Mouse (Mus musculus) brain, embryonic 14.5 days (tissue): ENCODE data around the gene Rdh7. TPM values are rescaled to one million over a fixed set of nuclear protein-coding genes. Genes with fewer than 3 reads are reported as not detected.
"Not testable (repeated sequence)": the region's sequence is repeated elsewhere in the genome, so short reads cannot be mapped to it uniquely, and the experiment has no call there.

Experiments used
- DNase-seq: peaks from one replicate; pipeline ENCODE4 v3.0.0-alpha.2; 2011; ENCODE audit warnings: low read depth
- CTCF ChIP-seq: fragments of 200-500 bp; IDR thresholded peaks from 2 replicates; pipeline ENCODE4 v1.5.1; 2012; ENCODE audit warnings: inconsistent platforms, mild to moderate bottlenecking, moderate library complexity, borderline replicate concordance; ENCODE audit not compliant: insufficient read depth, insufficient read length; ENCODE audit errors: extremely low read depth
- POLR2A ChIP-seq: fragments of 200-500 bp; IDR thresholded peaks from 2 replicates; pipeline ENCODE4 v1.6.1; 2012; ENCODE audit warnings: mild to moderate bottlenecking, inconsistent platforms, borderline replicate concordance; ENCODE audit not compliant: poor library complexity, insufficient read depth, insufficient read length, severe bottlenecking; ENCODE audit errors: extremely low read depth
- polyA plus RNA-seq: library from polyadenylated mRNA; depleted of rRNA; stranded (reverse); fragments of >200 nt; gene quantifications from 2 replicates; pipeline ENCODE4 v1.2.3, GENCODE M21; 2012

Rdh7 gene
- polyA plus RNA-seq, 1 experiment: not detected

DNA sequence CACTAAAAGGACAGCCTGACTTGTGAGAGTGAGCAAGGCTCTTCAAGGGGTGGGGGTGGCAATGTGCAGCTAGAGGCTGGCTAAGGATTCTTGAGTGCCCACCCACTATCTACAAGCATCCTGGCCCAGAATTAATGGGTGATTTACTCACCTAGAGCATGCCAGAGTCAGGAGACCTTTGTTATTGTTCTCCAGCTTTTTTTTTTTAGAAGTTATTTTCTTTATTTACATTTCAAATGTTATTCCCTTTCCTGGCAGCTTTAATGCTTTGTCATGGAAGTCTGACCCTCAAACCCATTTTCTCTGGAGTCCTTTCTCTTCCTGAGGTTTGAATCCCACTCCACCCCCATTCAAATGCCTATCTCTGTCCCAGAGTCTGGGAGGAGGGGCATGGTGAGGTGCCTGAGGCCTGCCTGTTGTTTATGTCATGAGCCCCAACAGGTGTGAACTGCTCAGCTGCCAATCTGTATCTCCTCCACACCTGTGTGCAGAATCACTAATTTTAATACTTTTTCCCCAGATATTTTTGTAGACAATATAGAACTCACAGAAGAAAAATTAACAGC is 18.9 kb upstream of the Rdh7 start:
- no peak for DNase-seq
- TF ChIP-seq CTCF (no peak), POLR2A (no peak)

DNA sequence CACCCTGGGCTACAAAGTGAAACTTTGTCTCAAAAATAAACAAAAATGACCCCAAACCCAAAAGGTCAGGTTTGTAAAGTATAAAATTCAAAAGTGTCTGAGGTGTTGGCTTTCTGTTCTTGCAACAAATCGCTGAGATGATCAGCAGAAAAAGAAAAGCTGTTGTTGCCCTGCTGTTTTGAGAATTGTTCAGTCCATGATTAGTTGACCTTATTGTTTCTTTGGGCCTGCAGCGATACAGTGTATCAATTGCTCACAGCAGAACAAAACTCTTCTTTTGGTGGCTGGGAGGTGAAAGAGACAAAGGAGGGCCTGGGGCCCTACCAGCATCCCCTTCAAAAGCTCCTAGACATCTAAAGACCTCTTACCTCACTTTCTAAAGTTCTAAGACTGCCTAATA is 17.5 kb upstream of the Rdh7 start:
- TF ChIP-seq CTCF (no peak), POLR2A (no peak)
- DNase-seq: no peak

DNA sequence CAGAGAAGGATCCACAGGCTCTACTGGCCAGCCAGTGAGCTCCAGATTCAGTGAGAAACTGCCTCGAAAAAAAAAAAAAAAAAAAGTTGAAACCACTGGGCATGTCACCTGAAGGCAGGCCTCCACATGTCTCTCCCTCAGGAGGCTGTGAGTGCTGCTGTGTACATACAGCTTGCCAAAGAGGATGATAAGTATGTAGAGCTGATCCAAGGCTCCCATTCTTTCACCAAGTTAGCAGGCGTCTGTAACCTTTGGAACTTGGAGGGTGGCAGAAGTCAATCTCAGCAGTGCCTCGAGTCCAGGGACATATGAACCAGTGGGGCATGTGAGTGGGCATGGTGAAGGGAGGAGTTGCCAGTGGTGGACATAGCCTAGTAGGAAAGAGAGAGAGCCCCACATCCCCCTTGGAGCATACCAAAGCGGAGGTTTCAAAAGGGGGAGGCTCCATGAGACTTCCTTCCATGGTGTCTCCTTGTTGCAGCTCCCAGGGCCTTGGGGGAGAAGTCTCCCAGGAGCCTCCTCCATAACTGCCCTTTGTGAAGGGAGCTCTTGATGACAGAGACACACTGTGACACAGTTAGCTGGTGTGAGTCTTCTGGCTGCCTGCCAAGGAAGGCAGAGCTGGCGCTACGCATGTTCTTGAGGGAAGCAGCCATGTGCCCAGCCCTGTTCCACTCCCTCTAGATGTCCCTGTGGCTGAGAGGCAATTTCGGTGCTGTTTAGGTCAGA is 16.3 kb upstream of the Rdh7 start:
- peak; percentile 64 for DNase-seq
- TF ChIP-seq POLR2A: no peak
- no peak for TF ChIP-seq CTCF

DNA sequence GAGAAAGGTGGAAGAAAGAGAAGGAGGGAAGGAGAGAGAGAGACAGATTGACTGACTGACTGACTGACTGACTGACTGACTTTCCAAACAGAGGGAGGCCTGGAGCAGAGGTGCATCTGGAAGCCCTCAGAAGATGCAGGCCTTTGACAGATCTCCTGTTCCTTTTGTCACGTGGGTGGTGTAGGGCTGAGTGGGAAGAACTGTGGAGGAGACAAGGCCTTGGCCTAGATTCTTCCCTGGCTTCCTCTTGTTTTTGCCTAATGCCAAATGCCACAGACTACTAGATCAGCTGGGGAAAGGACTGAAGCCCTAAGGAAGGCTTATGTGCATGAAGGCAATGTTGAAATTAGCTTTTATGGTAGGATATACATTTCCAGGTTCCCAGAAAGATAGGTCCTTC is 14.5 kb upstream of the Rdh7 start:
- no peak for TF ChIP-seq POLR2A
- no peak for TF ChIP-seq CTCF

DNA sequence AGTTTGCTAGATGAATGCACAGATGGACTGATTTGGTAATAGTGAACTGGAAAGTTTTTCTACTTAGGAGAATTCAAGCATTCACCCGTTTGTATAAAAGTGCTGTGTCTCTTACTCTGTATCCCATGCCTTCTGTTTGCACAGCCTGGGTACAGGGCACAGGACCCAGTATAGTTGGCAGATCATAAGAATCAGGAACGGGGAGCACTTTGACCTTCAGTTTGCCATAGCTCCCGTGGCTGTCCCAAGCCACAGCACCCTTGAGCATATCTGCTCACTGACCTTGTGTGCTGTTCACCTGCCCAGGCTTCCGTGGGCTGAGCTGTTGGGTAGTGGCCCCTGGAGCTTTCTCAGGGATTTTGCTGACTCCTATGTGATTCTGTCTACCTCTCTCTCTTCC is 13.1 kb upstream of the Rdh7 start:
- no peak for DNase-seq

More for the DNA sequence above, 14.5 kb upstream of the Rdh7 start:
- DNase-seq: no peak

DNA sequence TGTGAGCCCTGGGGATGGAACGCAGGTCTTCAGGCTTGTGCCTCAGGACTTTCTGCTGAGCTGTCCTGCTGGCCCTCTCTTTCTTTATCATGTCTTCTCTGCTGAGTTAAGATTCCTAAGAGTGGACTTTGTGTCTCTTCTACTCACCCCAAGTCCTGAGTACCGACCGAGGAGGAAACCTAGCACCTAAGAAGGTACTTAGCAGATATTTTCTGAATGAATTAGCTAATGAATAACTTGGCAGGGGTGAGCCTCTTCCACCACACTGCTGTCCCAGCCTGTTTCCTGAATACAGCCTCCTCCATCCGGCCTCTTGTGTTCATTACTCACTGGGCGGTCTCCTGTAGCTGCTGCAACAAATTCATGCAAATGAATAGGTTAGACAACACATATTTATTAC is 11.2 kb upstream of the Rdh7 start:
- no peak for TF ChIP-seq POLR2A
- TF ChIP-seq CTCF: no peak
- DNase-seq: no peak

More for the DNA sequence above, 13.1 kb upstream of the Rdh7 start:
- no peak for TF ChIP-seq CTCF
- TF ChIP-seq POLR2A: no peak

DNA sequence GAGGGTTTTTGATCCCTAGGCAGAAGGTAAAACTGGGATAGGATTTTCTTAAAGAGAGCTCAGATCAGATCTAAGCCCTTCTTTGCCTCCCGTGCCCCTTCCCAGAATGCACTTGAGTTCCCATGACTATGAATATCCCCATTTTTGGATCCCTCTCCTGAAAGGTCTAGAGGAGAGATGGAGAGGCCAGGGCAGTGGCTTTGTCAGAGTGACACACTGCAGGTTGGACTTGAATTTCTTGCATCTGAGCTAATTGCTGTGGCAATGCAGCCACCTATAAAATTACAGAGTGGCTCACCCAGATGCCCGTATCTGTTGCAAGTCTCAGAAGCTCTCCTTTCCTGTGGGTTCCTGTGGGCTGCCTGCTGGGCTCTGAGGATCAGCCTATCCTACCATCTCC is 9.6 kb upstream of the Rdh7 start, which contains the start of gene Sdr9c7:
TSS of gene Sdr9c7 (plus strand) at position 301 of the 400 bp plus-strand sequence.
- no peak for DNase-seq
- no peak for TF ChIP-seq POLR2A
- TF ChIP-seq CTCF: no peak

DNA sequence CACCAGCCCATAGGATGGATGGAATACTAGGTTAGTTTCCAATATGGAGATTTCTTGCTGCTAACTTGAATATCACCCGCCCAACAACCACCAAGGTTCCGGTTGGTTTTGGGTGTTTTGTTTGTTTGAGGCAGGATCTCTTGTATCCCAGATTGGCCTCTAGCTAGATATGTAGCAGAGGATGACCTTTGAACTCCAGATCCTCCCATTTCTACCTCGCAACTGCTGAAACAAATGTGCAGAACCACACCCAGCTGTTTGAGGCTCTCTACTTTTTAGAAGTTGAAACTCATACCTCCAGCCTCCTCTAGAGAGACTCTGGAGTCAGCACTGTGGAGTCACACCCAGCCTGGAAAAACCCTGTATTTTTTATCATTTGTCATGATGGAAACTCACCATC is 8.9 kb upstream of the Rdh7 start:
- no peak for TF ChIP-seq POLR2A
- TF ChIP-seq CTCF: no peak
- no peak for DNase-seq

DNA sequence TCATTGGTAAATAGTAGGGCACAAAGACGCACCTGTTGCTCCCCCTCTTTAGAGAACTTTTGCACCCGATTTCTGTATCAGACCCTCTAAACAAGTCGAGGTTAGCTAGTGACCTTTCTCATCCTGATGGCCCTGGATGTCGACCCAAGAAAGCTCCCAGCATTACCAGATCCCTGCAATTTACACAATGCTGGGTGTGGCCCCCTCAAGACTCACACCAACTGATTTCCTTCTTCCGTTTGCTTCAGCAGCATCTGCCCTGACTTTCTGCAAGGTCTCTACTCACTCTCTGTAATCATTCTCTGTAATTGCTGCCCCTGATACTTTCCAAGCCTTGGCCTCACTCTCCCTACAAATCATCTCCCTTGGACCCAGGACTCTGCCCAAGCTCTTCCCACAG is 8.1 kb upstream of the Rdh7 start:
- no peak for DNase-seq
- TF ChIP-seq CTCF (no peak), POLR2A (no peak)

DNA sequence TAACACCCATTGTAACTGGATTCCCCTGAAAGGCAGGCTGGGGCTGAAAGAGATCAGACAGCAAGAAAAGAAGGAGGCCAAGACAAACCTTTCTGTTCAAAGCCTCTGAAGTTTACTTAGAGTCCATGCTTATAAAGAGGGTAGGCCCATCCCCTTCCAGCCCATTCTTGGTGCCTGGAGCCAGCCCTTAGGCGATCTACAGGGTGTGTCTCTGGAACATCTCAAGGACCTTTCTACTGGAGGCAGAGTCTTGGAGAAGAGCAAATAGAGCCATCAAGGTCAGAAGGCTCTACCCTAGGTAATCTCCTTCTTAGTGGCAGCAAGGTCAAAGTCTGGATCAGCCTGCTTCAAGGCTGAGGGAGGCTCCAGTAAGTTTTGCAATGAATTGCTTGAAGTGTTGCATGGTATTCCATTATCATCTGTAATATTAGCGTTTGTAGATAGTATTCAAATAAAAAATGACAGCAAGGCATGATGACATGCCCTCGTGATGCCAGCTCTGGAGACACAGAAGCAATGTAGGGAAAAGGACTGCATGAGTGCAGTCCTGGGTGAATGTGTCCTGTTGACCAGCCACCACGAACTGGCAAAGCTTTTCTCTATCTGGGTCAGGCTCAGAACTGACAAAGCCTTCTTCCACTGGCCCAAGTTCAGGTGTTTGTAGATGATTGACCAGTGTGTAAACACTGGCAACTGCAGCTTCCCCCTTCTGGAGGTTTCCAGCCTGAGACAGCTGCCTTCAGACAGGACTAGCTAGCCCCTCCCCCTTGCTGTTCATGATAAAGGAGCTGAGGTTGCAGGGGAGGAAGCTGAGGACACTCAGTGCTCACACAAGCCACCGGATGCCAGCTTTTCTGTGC is 4.8 kb upstream of the Rdh7 start:
- DNase-seq: not testable (repeated sequence)

DNA sequence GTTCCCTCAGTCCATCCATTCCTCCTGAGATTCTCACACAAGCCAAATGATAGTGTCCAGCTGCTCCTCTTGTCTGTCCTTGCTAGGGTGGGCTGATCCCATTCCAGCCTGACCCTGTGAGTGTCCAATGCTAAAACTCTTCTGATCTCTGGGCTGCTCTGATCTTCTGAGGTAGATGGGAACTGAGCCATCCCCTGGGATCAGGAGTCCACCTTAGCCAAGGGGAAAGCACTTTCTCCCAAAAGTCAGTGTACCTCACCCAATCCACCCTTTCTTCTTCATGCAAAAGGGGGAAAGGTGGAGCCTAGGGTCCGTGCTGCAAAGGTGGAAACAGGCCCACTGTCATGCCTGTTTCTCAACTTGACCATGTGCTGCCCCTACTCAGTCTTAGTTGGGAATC is 2.9 kb upstream of the Rdh7 start:
- no peak for TF ChIP-seq CTCF
- no peak for DNase-seq

DNA sequence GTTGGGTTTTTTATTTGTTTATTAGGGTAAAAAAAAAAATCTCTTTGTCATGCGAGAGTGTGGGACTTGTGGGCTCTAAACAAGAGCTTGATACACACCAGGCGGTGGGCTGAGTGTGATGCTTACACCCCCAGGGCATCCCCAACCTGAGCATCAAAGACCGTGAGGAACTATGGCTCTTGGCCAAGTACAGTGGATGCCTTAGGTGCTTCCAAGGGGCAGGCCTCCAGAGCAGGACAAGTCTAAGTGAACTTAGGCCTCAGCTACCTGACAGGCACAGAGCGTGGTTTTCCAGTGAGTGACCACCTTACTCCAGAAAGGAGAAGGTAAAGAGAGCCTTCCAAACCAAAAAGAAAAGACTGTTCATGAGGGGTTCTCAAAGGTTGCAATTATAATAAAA is 1.6 kb downstream of the Rdh7 start:
- no peak for DNase-seq
- no peak for TF ChIP-seq CTCF
- no peak for TF ChIP-seq POLR2A

DNA sequence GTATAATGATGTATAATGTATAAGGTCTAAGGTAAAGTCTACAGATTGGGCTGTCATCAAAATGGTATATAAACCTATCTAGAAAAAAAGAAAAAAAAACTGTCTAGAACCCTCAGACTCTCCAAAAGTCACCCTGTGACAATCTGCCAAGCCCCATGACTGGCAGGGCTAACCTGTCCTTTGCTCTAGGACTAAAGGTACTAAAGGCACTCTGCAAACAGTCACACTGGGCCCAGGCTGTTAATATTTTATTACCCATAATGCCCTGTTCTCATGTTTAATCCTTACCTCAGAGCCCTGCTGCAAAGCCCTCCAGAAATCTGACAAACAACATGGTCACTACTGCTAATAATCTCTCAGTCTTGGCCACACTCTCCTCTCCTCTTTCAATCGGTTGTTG is 2.1 kb downstream of the Rdh7 start:
- DNase-seq: no peak

More for the DNA sequence above, 2.1 kb downstream of the Rdh7 start:
- TF ChIP-seq POLR2A (no peak), CTCF (no peak)
